Mouse (Mus musculus): ENCODE measurements around the gene B3galnt1. TPM values are rescaled to one million over a fixed set of nuclear protein-coding genes. Genes with fewer than 3 reads are reported as not detected.

The B3galnt1 gene
- polyA plus RNA-seq, 1 experiment from 2014 or later = 27.3 TPM

- H3K9ac ChIP-seq = no peak overlapping the region
- H3K9me3 ChIP-seq (replicated peaks) = no peaks in the 10 kb centered on the region
- 81% methylated on average over 5 of the region's 6 CpGs for WGBS
- H3K4me1 ChIP-seq (replicated peaks) = peaks cover 17% of the 10 kb centered on the region
- H3K27ac ChIP-seq (ENCODE audit: poor library complexity, severe bottlenecking) = no peak overlapping the region
- H3K27me3 ChIP-seq (replicated peaks) = no peaks in the 10 kb centered on the region
- H3K4me2 ChIP-seq = no peak overlapping the region
- H3K4me3 ChIP-seq = no peak overlapping the region
- ATAC-seq (ENCODE audit: insufficient number of reproducible peaks, low FRiP score) = no peak
- no peaks in the 10 kb centered on the region for H3K36me3 ChIP-seq
These were observed 35.4 kb downstream of the B3galnt1 start for GRCm38 (mm10) chr3:69563406-69563805.

GRCm38 (mm10) chr3:69561686-69562085 lies 37.1 kb downstream of the B3galnt1 start:
- H3K4me3 ChIP-seq = no peak overlapping the region
- 36% methylated on average over 5 of the region's 5 CpGs for WGBS
- no peak overlapping the region for H3K4me2 ChIP-seq
- no peaks in the 10 kb centered on the region for H3K27me3 ChIP-seq (replicated peaks)
- no peak overlapping the region for H3K27ac ChIP-seq (ENCODE audit: poor library complexity, severe bottlenecking)
- H3K9ac ChIP-seq = no peak overlapping the region
- no peaks in the 10 kb centered on the region for H3K9me3 ChIP-seq (replicated peaks)
- peaks cover 22% of the 10 kb centered on the region for H3K4me1 ChIP-seq (replicated peaks)
- H3K36me3 ChIP-seq = no peaks in the 10 kb centered on the region
- ATAC-seq (ENCODE audit: insufficient number of reproducible peaks, low FRiP score) = no peak

DNA sequence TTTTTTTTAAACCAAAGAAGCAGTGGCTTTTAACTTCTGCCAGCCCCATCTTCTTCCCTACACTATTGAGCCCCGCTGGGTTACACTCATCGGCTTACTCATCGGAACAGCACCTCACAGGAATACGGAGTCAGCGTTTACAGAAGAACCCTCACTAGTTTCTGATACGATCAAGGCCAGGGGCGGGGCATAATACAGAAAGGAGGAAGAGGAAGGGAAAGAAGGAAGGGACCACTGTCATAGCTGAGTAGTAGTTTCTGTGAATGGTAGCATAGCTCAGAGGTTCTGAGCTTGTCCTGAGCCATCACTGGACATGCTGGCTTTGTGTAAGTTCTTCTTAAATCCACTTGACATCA lies 38.8 kb downstream of the B3galnt1 start:
- Histone ChIP-seq H3K4me1 (replicated peaks) (peaks cover 32% of the 10 kb centered on the region), H3K27ac (ENCODE audit: poor library complexity, severe bottlenecking) (no peak overlapping the region), H3K36me3 (no peaks in the 10 kb centered on the region), H3K4me3 (no peak overlapping the region), H3K27me3 (replicated peaks) (no peaks in the 10 kb centered on the region), H3K9ac (no peak overlapping the region), H3K4me2 (no peak overlapping the region), H3K9me3 (replicated peaks) (no peaks in the 10 kb centered on the region)
- 82% methylated on average over 7 of the region's 7 CpGs for WGBS
- no peak for ATAC-seq (ENCODE audit: insufficient number of reproducible peaks, low FRiP score)

GRCm38 (mm10) chr3:69559316-69559974 lies 39.3 kb downstream of the B3galnt1 start:
- Histone ChIP-seq H3K9me3 (replicated peaks) (no peaks in the 10 kb centered on the region), H3K36me3 (no peaks in the 10 kb centered on the region), H3K9ac (no peak overlapping the region), H3K4me2 (no peak overlapping the region), H3K27me3 (replicated peaks) (no peaks in the 10 kb centered on the region), H3K4me3 (no peak overlapping the region), H3K27ac (ENCODE audit: poor library complexity, severe bottlenecking) (no peak overlapping the region), H3K4me1 (replicated peaks) (peaks cover 32% of the 10 kb centered on the region)
- ATAC-seq (ENCODE audit: insufficient number of reproducible peaks, low FRiP score) = no peak
- 68% methylated on average over 6 of the region's 6 CpGs for WGBS

GRCm38 (mm10) chr3:69556092-69556778 lies 42.5 kb downstream of the B3galnt1 start:
- no peak for ATAC-seq (ENCODE audit: insufficient number of reproducible peaks, low FRiP score)
- H3K9me3 ChIP-seq (replicated peaks) = no peaks in the 10 kb centered on the region
- no peak overlapping the region for H3K9ac ChIP-seq
- no peak overlapping the region for H3K27ac ChIP-seq (ENCODE audit: poor library complexity, severe bottlenecking)
- H3K4me1 ChIP-seq (replicated peaks) = peaks cover 28% of the 10 kb centered on the region
- H3K27me3 ChIP-seq (replicated peaks) = no peaks in the 10 kb centered on the region
- peaks cover 5% of the 10 kb centered on the region; the same call in 1 of the 2 replicates for H3K36me3 ChIP-seq
- no peak overlapping the region for H3K4me3 ChIP-seq
- 72% methylated on average over 12 of the region's 12 CpGs for WGBS
- no peak overlapping the region for H3K4me2 ChIP-seq

- no peak for ATAC-seq (ENCODE audit: insufficient number of reproducible peaks, low FRiP score)
- Histone ChIP-seq H3K4me3 (no peak overlapping the region), H3K9me3 (replicated peaks) (no peaks in the 10 kb centered on the region), H3K36me3 (peaks cover 5% of the 10 kb centered on the region; the same call in 1 of the 2 replicates), H3K4me1 (replicated peaks) (peaks cover 28% of the 10 kb centered on the region), H3K27ac (ENCODE audit: poor library complexity, severe bottlenecking) (no peak overlapping the region), H3K4me2 (no peak overlapping the region), H3K27me3 (replicated peaks) (no peaks in the 10 kb centered on the region), H3K9ac (no peak overlapping the region)
- WGBS = 75% methylated on average over 6 of the region's 6 CpGs
These were observed 43.2 kb downstream of the B3galnt1 start for GRCm38 (mm10) chr3:69555511-69555910.

- Histone ChIP-seq H3K4me3 (no peak overlapping the region), H3K9me3 (replicated peaks) (no peaks in the 10 kb centered on the region), H3K9ac (no peak overlapping the region), H3K4me1 (replicated peaks) (peaks cover 9% of the 10 kb centered on the region; the same call in 1 of the 2 replicates), H3K27me3 (replicated peaks) (no peaks in the 10 kb centered on the region), H3K4me2 (no peak overlapping the region), H3K27ac (ENCODE audit: poor library complexity, severe bottlenecking) (no peak overlapping the region), H3K36me3 (peaks cover 5% of the 10 kb centered on the region; the same call in 1 of the 2 replicates)
- WGBS = 83% methylated on average over 4 of the region's 4 CpGs
- ATAC-seq (ENCODE audit: insufficient number of reproducible peaks, low FRiP score) = no peak
These were observed 49.2 kb downstream of the B3galnt1 start for GRCm38 (mm10) chr3:69549602-69550001.

DNA sequence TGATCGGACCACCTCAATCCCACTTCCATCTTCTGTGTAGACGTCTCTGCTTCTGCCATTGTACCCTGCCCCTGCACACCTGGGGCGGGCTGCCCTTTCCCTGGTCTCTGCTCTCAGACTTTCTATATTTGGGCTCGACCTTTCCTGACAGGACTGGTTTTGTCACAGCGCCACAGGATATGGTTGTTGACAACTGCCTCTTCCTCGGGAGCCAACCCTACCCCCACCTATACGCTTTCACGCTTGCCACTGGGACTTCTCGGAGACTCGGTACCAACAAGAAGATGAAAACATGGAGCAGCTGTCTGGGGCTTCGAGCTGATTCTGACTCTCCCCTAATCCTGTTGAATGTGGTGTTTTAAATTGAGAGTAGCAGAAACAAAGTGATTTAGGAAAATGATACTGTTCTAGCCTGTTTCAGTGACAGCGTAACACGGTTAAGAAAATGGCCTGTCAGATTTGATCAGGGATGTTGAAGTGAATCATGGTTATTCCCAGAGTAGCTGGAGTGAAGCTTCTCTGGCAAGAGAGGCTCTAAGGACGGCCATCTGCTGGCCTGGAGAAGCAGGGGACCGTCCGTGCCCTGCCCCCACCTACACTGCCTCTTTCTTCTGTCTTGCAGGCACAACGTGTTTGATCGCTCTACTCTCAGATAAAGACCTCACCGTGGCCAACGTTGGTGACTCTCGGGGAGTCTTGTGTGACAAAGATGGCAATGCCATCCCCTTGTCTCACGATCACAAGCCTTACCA lies 49.9 kb downstream of the B3galnt1 start:
- WGBS = 46% methylated on average over 22 of the region's 22 CpGs
- no peaks in the 10 kb centered on the region for H3K9me3 ChIP-seq (replicated peaks)
- no peak overlapping the region for H3K27ac ChIP-seq (ENCODE audit: poor library complexity, severe bottlenecking)
- H3K27me3 ChIP-seq (replicated peaks) = no peaks in the 10 kb centered on the region
- no peak for ATAC-seq (ENCODE audit: insufficient number of reproducible peaks, low FRiP score)
- no peak overlapping the region for H3K4me3 ChIP-seq
- H3K9ac ChIP-seq = no peak overlapping the region
- H3K4me2 ChIP-seq = peak overlapping the region; percentile 36
- H3K4me1 ChIP-seq (replicated peaks) = peaks cover 9% of the 10 kb centered on the region; the same call in 1 of the 2 replicates
- H3K36me3 ChIP-seq = peaks cover 4% of the 10 kb centered on the region; the same call in 1 of the 2 replicates

DNA sequence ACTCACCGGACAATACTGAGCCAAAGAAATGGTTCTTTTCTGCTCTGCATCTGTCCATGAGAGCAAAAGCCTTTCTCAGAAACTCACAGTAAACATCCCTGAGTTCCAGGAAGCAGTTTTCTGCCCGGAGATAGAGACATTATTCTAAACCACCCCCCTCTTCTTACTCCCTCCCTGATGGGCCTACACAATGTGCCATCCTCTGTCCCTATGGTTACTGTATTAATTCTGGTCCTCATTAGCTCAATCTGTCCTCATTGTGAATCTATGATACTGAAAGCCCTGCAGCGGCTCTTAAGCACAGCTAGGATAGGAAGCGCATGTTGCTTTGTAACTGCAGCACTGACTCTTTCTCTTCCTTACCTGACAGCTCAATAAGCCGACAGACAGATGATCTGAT lies 53.7 kb downstream of the B3galnt1 start:
- 79% methylated on average over 5 of the region's 5 CpGs for WGBS
- H3K4me2 ChIP-seq = no peak overlapping the region
- no peak overlapping the region for H3K27ac ChIP-seq (ENCODE audit: poor library complexity, severe bottlenecking)
- no peak overlapping the region for H3K4me3 ChIP-seq
- no peak overlapping the region for H3K9ac ChIP-seq
- H3K27me3 ChIP-seq (replicated peaks) = no peaks in the 10 kb centered on the region
- H3K36me3 ChIP-seq = no peaks in the 10 kb centered on the region
- ATAC-seq (ENCODE audit: insufficient number of reproducible peaks, low FRiP score) = no peak
- no peaks in the 10 kb centered on the region for H3K9me3 ChIP-seq (replicated peaks)
- peaks cover 9% of the 10 kb centered on the region; the same call in 1 of the 2 replicates for H3K4me1 ChIP-seq (replicated peaks)

- Histone ChIP-seq H3K36me3 (no peaks in the 10 kb centered on the region), H3K4me3 (no peak overlapping the region), H3K4me2 (no peak overlapping the region), H3K27ac (ENCODE audit: poor library complexity, severe bottlenecking) (no peak overlapping the region), H3K9ac (no peak overlapping the region), H3K9me3 (replicated peaks) (no peaks in the 10 kb centered on the region), H3K4me1 (replicated peaks) (peaks cover 11% of the 10 kb centered on the region), H3K27me3 (replicated peaks) (no peaks in the 10 kb centered on the region)
- no peak for ATAC-seq (ENCODE audit: insufficient number of reproducible peaks, low FRiP score)
- WGBS = 94% methylated on average over 1 of the region's 1 CpGs
These were observed 55.0 kb downstream of the B3galnt1 start for GRCm38 (mm10) chr3:69543730-69544129.

- Histone ChIP-seq H3K27ac (ENCODE audit: poor library complexity, severe bottlenecking) (no peak overlapping the region), H3K9me3 (replicated peaks) (no peaks in the 10 kb centered on the region), H3K27me3 (replicated peaks) (no peaks in the 10 kb centered on the region), H3K9ac (no peak overlapping the region), H3K4me3 (no peak overlapping the region), H3K4me2 (no peak overlapping the region), H3K36me3 (no peaks in the 10 kb centered on the region), H3K4me1 (replicated peaks) (peaks cover 6% of the 10 kb centered on the region)
- WGBS = 70% methylated on average over 8 of the region's 8 CpGs
- no peak for ATAC-seq (ENCODE audit: insufficient number of reproducible peaks, low FRiP score)
These were observed 55.8 kb downstream of the B3galnt1 start for GRCm38 (mm10) chr3:69542962-69543361.
